Mouse (Mus musculus) embryonic facial prominence, embryonic 13.5 days (tissue): Measurements from ENCODE around the gene Itpkc. TPM values are rescaled to one million over a fixed set of nuclear protein-coding genes. Genes with fewer than 3 reads are reported as not detected.

Source experiments
- ATAC-seq: fragments of 200-750 bp; cut with Nextera tagmentation; 2 replicates; pipeline ENCODE4 v1.8.0; 2017; ENCODE audit warnings: low read depth; ENCODE audit not compliant: insufficient number of reproducible peaks, insufficient read depth, low FRiP score, low TSS enrichment
- H3K27ac ChIP-seq: fragments of 300-500 bp; sonication (generic); 2 replicates; pipeline ENCODE4 v1.5.1; 2015; ENCODE audit warnings: moderate library complexity, mild to moderate bottlenecking, inconsistent platforms
- H3K27me3 ChIP-seq: fragments of 300-500 bp; sonication (generic); 2 replicates; pipeline ENCODE4 v1.6.1; 2015; ENCODE audit warnings: mild to moderate bottlenecking, inconsistent platforms
- H3K36me3 ChIP-seq: fragments of 300-500 bp; sonication (generic); 2 replicates; pipeline ENCODE4 v1.6.1; 2015; ENCODE audit warnings: mild to moderate bottlenecking, inconsistent platforms
- H3K4me1 ChIP-seq: fragments of 300-500 bp; sonication (generic); 2 replicates; pipeline ENCODE4 v1.6.1; 2015; ENCODE audit warnings: inconsistent platforms
- H3K4me2 ChIP-seq: fragments of 300-500 bp; sonication (generic); 2 replicates; pipeline ENCODE4 v1.6.1; 2015; ENCODE audit warnings: moderate library complexity, mild to moderate bottlenecking, inconsistent platforms
- H3K4me3 ChIP-seq: fragments of 300-500 bp; sonication (generic); 2 replicates; pipeline ENCODE4 v1.5.1; 2015; ENCODE audit warnings: mild to moderate bottlenecking, inconsistent platforms
- H3K9ac ChIP-seq: fragments of 300-500 bp; sonication (generic); 2 replicates; pipeline ENCODE4 v1.6.1; 2015; ENCODE audit warnings: mild to moderate bottlenecking, inconsistent platforms
- H3K9me3 ChIP-seq: fragments of 300-500 bp; sonication (generic); 2 replicates; pipeline ENCODE4 v1.6.1; 2016; ENCODE audit warnings: inconsistent platforms
- WGBS: fragments of 180-500 bp; shearing (Covaris S2); methylation state at CpG from one replicate; pipeline ENCODE4 v1.1.7; 2015; ENCODE audit warnings: mixed read lengths; 5-methylcytosine and 5-hydroxymethylcytosine counted together
- polyA plus RNA-seq: library from polyadenylated mRNA; unstranded; fragments of >200 nt; fragmentation: Nextera tagmentation; extraction: Ambion mirVana; gene quantifications from 2 replicates; pipeline ENCODE4 v1.2.1, GENCODE M21; 2015

The Itpkc gene
- polyA plus RNA-seq = 5.7 and 8.3 TPM in 2 replicates

- peaks cover 4% of the 10 kb centered on the region; the same call in 1 of the 2 replicates for H3K36me3 ChIP-seq
- peak within 1 kb of the TSS; percentile 94 for H3K4me3 ChIP-seq
- WGBS = under 1% methylated on average over 47 of the region's 49 CpGs
- H3K4me1 ChIP-seq = peaks cover 49% of the 10 kb centered on the region
- no peaks in the 10 kb centered on the region for H3K9me3 ChIP-seq
- peak within 1 kb of the TSS; percentile 92 for H3K9ac ChIP-seq
- peak within 1 kb of the TSS; percentile 88 for H3K4me2 ChIP-seq
- ATAC-seq = peak; percentile 72
- H3K27me3 ChIP-seq = no peaks in the 10 kb centered on the region
- H3K27ac ChIP-seq = peak within 1 kb of the TSS; percentile 92
Observed at GRCm38 (mm10) chr7:27228281-27228821, at the start of gene Itpkc. Gene Itpkc (minus strand): TSS chr7:27228661.

DNA sequence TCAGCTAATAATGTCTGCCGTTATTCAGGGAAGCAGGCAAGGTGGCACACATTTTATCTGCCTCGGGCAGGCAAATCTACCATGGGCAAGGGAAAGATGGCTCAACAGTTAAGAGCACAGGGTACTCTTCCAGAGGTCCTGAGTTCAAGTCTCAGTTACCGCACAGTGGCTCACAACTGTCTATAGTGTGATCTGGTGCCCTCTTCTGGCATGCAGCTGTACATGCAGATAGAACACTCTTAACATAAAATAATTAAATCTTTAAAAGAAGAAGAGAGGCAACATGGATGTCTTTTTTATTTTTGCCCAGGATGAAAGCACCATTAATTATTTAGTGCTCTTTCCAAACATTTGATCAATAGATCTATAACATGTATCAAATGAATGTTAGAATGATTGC lies 48.7 kb upstream of the Itpkc start:
- no peak for ATAC-seq
- Histone ChIP-seq H3K4me1 (no peaks in the 10 kb centered on the region), H3K4me2 (no peak overlapping the region), H3K27me3 (no peaks in the 10 kb centered on the region), H3K36me3 (peaks cover 92% of the 10 kb centered on the region), H3K9ac (no peak overlapping the region), H3K4me3 (no peak overlapping the region), H3K9me3 (no peaks in the 10 kb centered on the region), H3K27ac (no peak overlapping the region)
- WGBS = 93% methylated on average over 3 of the region's 3 CpGs

- H3K36me3 ChIP-seq = peaks cover 92% of the 10 kb centered on the region
Observed at GRCm38 (mm10) chr7:27276021-27276420, 47.6 kb upstream of the Itpkc start.

DNA sequence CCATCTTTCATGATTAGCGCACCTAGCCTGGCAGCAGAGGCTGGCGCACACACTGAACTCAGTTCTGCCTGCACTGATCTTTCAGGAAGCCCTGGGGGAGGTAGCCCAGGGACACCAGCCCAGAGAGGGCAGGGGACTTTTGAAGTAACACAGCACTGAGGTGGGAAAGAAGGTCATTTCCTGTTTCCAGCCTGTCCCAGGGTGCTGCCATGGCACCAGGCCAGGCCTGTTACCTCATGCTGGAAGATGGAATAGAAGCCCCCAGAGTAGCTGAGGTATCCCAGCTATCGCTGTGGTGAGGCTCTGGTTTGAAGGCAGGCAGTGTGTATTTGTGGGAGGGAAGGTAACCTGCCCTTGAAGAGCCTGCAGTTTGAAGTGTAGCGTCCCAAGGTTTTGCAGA lies 46.5 kb upstream of the Itpkc start:
- Histone ChIP-seq H3K4me2 (no peak overlapping the region), H3K9ac (no peak overlapping the region), H3K27ac (no peak overlapping the region), H3K9me3 (no peaks in the 10 kb centered on the region), H3K4me3 (no peak overlapping the region), H3K4me1 (no peaks in the 10 kb centered on the region), H3K36me3 (peaks cover 94% of the 10 kb centered on the region), H3K27me3 (no peaks in the 10 kb centered on the region)
- no peak for ATAC-seq
- 94% methylated on average over 4 of the region's 4 CpGs for WGBS

More at GRCm38 (mm10) chr7:27276021-27276420, 47.6 kb upstream of the Itpkc start:
- H3K4me3 ChIP-seq = no peak overlapping the region
- H3K27me3 ChIP-seq = no peaks in the 10 kb centered on the region
- no peak overlapping the region; the same call in 1 of the 2 replicates for H3K27ac ChIP-seq
- H3K4me1 ChIP-seq = no peaks in the 10 kb centered on the region
- H3K9ac ChIP-seq = no peak overlapping the region
- WGBS = 60% methylated on average over 7 of the region's 7 CpGs
- H3K4me2 ChIP-seq = no peak overlapping the region
- ATAC-seq = no peak
- no peaks in the 10 kb centered on the region for H3K9me3 ChIP-seq

DNA sequence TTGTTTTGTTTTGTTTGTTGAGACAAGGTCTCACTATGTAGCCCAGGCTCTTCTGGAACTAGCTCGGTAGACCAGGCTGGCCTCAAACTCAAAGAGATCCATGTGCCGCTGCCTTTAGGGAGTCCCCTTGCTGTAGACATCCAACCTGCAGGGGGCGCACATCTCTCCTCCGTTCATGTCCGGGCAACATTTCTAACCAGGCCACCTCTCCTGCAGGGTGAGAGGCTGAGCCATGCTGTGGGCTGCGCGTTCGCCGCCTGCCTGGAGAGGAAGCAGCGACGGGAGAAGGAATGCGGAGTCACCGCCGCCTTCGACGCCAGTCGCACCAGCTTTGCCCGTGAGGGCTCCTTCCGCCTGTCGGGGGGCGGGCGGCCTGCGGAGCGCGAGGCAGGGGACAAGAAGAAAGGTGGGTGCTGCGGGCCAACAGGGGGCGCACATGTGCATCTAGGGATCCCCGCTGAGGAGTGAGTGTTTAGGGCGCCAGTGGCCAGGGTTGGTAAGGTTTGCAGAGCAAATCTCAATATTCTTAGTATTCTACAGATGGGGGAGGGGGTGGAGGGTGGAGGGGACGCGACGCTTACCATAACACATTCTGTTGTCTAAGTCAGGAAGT lies 45.4 kb upstream of the Itpkc start:
- no peak overlapping the region for H3K27ac ChIP-seq
- H3K4me2 ChIP-seq = peak overlapping the region; percentile 16; the same call in 1 of the 2 replicates
- H3K36me3 ChIP-seq = peaks cover 94% of the 10 kb centered on the region
- no peaks in the 10 kb centered on the region for H3K9me3 ChIP-seq
- no peak overlapping the region for H3K9ac ChIP-seq
- no peaks in the 10 kb centered on the region for H3K4me1 ChIP-seq
- H3K4me3 ChIP-seq = no peak overlapping the region
- ATAC-seq = no peak
- no peaks in the 10 kb centered on the region for H3K27me3 ChIP-seq
- WGBS = 55% methylated on average over 32 of the region's 32 CpGs

DNA sequence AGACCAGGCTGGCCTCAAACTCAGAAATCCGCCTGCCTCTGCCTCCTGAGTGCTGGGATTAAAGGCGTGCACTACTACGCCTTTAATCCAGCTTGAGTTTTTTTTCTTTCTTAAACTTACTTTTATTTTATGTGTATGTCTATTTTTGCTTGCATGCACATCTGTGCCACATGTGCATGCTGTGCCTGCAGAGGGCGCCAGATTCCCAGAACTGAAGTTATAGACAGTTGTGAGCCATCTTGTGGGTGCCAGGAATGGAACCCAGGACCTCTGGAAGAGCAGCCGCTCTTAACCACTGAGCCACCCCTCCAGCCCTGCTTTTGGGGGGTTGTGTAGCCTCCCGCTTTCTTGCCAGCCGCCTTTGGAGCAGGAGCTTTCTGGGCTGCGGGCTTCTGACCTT lies 43.0 kb upstream of the Itpkc start:
- Histone ChIP-seq H3K27me3 (no peaks in the 10 kb centered on the region), H3K4me3 (no peak overlapping the region), H3K9ac (no peak overlapping the region), H3K4me1 (no peaks in the 10 kb centered on the region), H3K36me3 (peaks cover 94% of the 10 kb centered on the region), H3K4me2 (no peak overlapping the region), H3K9me3 (no peaks in the 10 kb centered on the region), H3K27ac (no peak overlapping the region)
- ATAC-seq = no peak
- 86% methylated on average over 8 of the region's 8 CpGs for WGBS

GRCm38 (mm10) chr7:27266515-27267128 lies 38.2 kb upstream of the Itpkc start:
- Histone ChIP-seq H3K4me1 (no peaks in the 10 kb centered on the region), H3K9ac (no peak overlapping the region), H3K36me3 (peaks cover 99% of the 10 kb centered on the region), H3K27me3 (no peaks in the 10 kb centered on the region), H3K9me3 (no peaks in the 10 kb centered on the region), H3K27ac (no peak overlapping the region), H3K4me2 (no peak overlapping the region), H3K4me3 (no peak overlapping the region)
- 73% methylated on average over 20 of the region's 20 CpGs for WGBS
- no peak for ATAC-seq

- H3K4me1 ChIP-seq = peaks cover 10% of the 10 kb centered on the region
- no peak overlapping the region for H3K27ac ChIP-seq
- no peak overlapping the region for H3K4me2 ChIP-seq
- H3K36me3 ChIP-seq = peaks cover 82% of the 10 kb centered on the region
- H3K4me3 ChIP-seq = no peak overlapping the region
- 82% methylated on average over 12 of the region's 12 CpGs for WGBS
- H3K9ac ChIP-seq = no peak overlapping the region
- no peaks in the 10 kb centered on the region for H3K27me3 ChIP-seq
- no peaks in the 10 kb centered on the region for H3K9me3 ChIP-seq
- ATAC-seq = no peak; the same call in 1 of the 2 replicates
Observed at GRCm38 (mm10) chr7:27264761-27265160, 36.3 kb upstream of the Itpkc start.

DNA sequence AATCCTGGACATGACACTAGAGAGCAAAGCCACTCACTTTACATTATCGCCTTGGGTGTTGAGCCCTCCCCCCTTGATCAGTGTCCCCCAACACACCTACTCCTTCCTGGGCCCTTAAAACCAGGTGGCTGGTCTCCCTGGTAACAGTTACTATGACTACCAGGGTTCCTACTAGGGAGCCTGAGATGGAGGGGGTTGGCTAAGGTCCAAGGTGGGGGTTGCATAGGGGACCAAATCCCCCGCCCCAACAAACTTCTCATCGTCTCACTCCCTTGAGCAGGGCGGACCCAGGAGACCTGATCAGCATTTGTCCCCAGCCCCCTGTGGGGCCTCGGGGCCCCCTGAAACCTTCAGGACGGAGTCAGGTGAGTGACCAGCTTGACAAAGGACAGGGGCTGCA lies 33.4 kb upstream of the Itpkc start:
- H3K36me3 ChIP-seq = peaks cover 54% of the 10 kb centered on the region
- WGBS = 70% methylated on average over 6 of the region's 6 CpGs
- peaks cover 29% of the 10 kb centered on the region for H3K4me1 ChIP-seq
- no peak overlapping the region for H3K27ac ChIP-seq
- no peak overlapping the region for H3K9ac ChIP-seq
- no peak for ATAC-seq
- no peak overlapping the region for H3K4me3 ChIP-seq
- no peaks in the 10 kb centered on the region for H3K9me3 ChIP-seq
- H3K4me2 ChIP-seq = no peak overlapping the region
- H3K27me3 ChIP-seq = no peaks in the 10 kb centered on the region

GRCm38 (mm10) chr7:27260856-27261255 lies 32.4 kb upstream of the Itpkc start:
- Histone ChIP-seq H3K4me1 (peaks cover 39% of the 10 kb centered on the region), H3K4me2 (peak overlapping the region; percentile 89), H3K9ac (0 out of 2 replicates have a peak overlapping the region, but pooled peaks have one; percentile 91), H3K9me3 (no peaks in the 10 kb centered on the region), H3K27me3 (no peaks in the 10 kb centered on the region), H3K4me3 (peak overlapping the region; percentile 80; the same call in 1 of the 2 replicates), H3K27ac (no peak overlapping the region), H3K36me3 (peaks cover 43% of the 10 kb centered on the region)
- WGBS = 86% methylated on average over 7 of the region's 7 CpGs
- ATAC-seq = no peak

- WGBS = 21% methylated on average over 5 of the region's 5 CpGs
- no peaks in the 10 kb centered on the region for H3K27me3 ChIP-seq
- peak overlapping the region; percentile 91 for H3K9ac ChIP-seq
- peaks cover 40% of the 10 kb centered on the region for H3K4me1 ChIP-seq
- ATAC-seq = no peak
- peak overlapping the region; percentile 89 for H3K4me2 ChIP-seq
- peak overlapping the region; percentile 88 for H3K27ac ChIP-seq
- H3K36me3 ChIP-seq = peaks cover 32% of the 10 kb centered on the region
- H3K4me3 ChIP-seq = peak overlapping the region; percentile 80
- no peaks in the 10 kb centered on the region for H3K9me3 ChIP-seq
Observed at GRCm38 (mm10) chr7:27259771-27260170, 31.3 kb upstream of the Itpkc start.

DNA sequence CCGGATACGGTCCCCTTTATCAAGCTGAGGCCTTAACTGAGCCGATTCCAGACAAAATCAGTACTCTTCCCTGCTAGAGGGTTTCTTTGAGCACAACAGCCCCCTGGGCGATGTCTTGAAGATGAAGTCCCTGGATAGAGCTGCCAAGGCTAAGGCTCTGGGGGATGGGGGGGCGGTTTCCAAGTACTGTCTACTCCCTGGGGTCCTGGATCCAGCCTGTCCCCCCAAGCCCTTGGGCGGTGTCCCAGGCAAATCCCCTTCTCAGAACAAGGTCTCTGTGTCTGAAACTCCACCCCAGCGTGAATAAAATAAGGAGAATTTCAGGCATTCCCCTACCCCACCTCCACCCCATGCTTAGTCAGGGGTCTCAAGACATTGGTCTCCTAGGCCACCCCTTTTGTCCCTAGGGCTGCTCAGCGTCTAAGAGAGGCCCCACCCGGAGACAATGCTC lies 30.8 kb upstream of the Itpkc start:
- H3K4me2 ChIP-seq = peak overlapping the region; percentile 89
- peak overlapping the region; percentile 88 for H3K27ac ChIP-seq
- H3K9me3 ChIP-seq = no peaks in the 10 kb centered on the region
- peaks cover 40% of the 10 kb centered on the region for H3K4me1 ChIP-seq
- H3K4me3 ChIP-seq = peak overlapping the region; percentile 80
- WGBS = 2% methylated on average over 9 of the region's 9 CpGs
- ATAC-seq = no peak
- peaks cover 30% of the 10 kb centered on the region for H3K36me3 ChIP-seq
- H3K9ac ChIP-seq = peak overlapping the region; percentile 91
- no peaks in the 10 kb centered on the region for H3K27me3 ChIP-seq
